Mouse (Mus musculus) heart, postnatal 0 days (tissue): ENCODE data around the gene Rtn4rl2. TPM values are rescaled to one million over a fixed set of nuclear protein-coding genes. Genes with fewer than 3 reads are reported as not detected.
A peak's percentile ranks its signal among the peaks of the same experiment; 100 is the strongest.

Experiments
- ATAC-seq: fragments of 200-750 bp; cut with Nextera tagmentation; 2 replicates; pipeline ENCODE4 v1.8.0; 2017; ENCODE audit warnings: low read depth, moderate number of reproducible peaks, moderate library complexity; ENCODE audit not compliant: insufficient read depth
- DNase-seq: peaks from one replicate; pipeline ENCODE4 v3.0.0-alpha.2; 2016; ENCODE audit warnings: low spot score
- H3K27ac ChIP-seq: fragments of 300-500 bp; sonication (generic); 2 replicates; pipeline ENCODE4 v1.5.1; 2014; ENCODE audit warnings: low read depth, mild to moderate bottlenecking
- H3K27me3 ChIP-seq: fragments of 300-500 bp; sonication (generic); 2 replicates; pipeline ENCODE4 v1.6.1; 2014; ENCODE audit warnings: low read length, mixed read lengths; ENCODE audit not compliant: control insufficient read depth, insufficient read depth
- H3K36me3 ChIP-seq: fragments of 300-500 bp; sonication (generic); replicated peaks from 2 replicates; pipeline ENCODE4 v1.6.1; 2014; ENCODE audit warnings: low read length, mixed read lengths; ENCODE audit not compliant: control insufficient read depth, insufficient read depth
- H3K4me1 ChIP-seq: fragments of 300-500 bp; sonication (generic); 2 replicates; pipeline ENCODE4 v1.6.1; 2014; ENCODE audit warnings: antibody characterized with exemption; ENCODE audit not compliant: control insufficient read depth, insufficient read depth
- H3K4me2 ChIP-seq: fragments of 300-500 bp; sonication (generic); 2 replicates; pipeline ENCODE4 v1.6.1; 2014; ENCODE audit warnings: low read depth, mild to moderate bottlenecking, low read length, moderate library complexity
- H3K4me3 ChIP-seq: fragments of 300-500 bp; sonication (generic); 2 replicates; pipeline ENCODE4 v1.5.1; 2014; ENCODE audit warnings: low read depth, low read length
- H3K9ac ChIP-seq: fragments of 300-500 bp; sonication (generic); replicated peaks from 2 replicates; pipeline ENCODE4 v1.6.1; 2014; ENCODE audit warnings: low read depth, low read length, mixed read lengths
- H3K9me3 ChIP-seq: fragments of 300-500 bp; sonication (generic); replicated peaks from 2 replicates; pipeline ENCODE4 v1.6.1; 2016; ENCODE audit warnings: low read length; ENCODE audit not compliant: control insufficient read depth
- CTCF ChIP-seq: IDR thresholded peaks from 2 replicates; pipeline ENCODE4 v1.5.1; 2016; ENCODE audit warnings: antibody characterized with exemption, control low read depth, low read depth
- EP300 ChIP-seq: IDR thresholded peaks from 2 replicates; pipeline ENCODE4 v1.6.1; 2016; ENCODE audit warnings: antibody characterized with exemption, low read depth
- WGBS: fragments of 180-500 bp; shearing (Covaris S2); extraction: QIAGEN DNeasy Blood & Tissue Kit; methylation state at CpG from one replicate; pipeline ENCODE4 v1.1.7; 2014; 5-methylcytosine and 5-hydroxymethylcytosine counted together
- microRNA-seq: library from miRNA; unstranded; fragments of <30 nt; microRNA quantifications from one replicate; pipeline ENCODE4, GENCODE M21; 2016
- polyA plus RNA-seq: library from polyadenylated mRNA; unstranded; fragments of >200 nt; fragmentation: Nextera tagmentation; extraction: Ambion mirVana; gene quantifications from 2 replicates; pipeline ENCODE4 v1.2.1, GENCODE M21; 2015
- total RNA-seq: library from RNA; depleted of rRNA; stranded (reverse); fragments of >200 nt; gene quantifications from 2 replicates; pipeline ENCODE4 v1.2.3, GENCODE M21; 2014; ENCODE audit warnings: low replicate concordance; rRNA removed

Rtn4rl2 gene
- total and polyA plus RNA-seq, 2 experiments from 2014 or later = 1.1 to 9.2 TPM

DNA sequence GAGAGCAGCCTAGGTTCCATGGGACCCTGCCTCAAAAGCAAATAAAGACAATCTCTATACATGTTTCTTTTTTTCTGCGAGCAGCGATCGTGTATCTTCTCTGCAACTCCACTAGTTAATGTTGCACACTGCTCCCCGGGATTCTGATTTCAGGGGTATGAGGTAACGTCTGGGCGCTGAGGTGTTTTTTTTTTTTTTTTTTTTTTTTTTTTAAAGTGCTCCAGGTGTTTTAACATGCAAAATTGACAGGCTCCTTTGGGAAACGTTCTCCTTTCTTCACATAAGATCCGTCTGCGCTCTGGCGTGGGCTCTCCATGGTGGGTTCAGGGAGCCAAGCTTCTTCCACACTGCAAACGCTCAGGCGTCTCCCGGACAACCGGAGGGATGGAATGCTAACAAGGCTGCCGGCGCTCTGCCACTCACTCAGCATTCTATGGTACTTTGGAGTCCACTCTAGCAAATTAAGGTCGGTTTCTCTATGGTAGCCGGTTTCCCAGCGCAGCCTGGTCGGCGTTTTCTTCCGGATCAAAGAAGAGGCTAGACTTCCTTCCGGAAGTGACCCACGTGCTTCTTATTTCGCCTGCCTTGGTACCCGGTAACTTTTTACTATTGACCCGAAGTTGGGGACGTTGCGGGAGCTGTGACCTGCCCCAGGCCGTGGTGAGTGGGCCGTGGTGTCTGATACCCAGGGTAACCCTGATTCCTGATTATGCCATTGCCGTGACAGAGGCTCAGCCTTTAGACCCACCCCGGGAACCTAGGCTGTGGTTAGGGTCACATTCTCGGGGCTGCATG is 59.8 kb downstream of the Rtn4rl2 start, which contains the start of gene Timm10:
TSS of gene Timm10 (plus strand) at position 510 of the 795 bp plus-strand sequence.
- H3K9me3 ChIP-seq = no peaks in the 10 kb centered on the region
- H3K27ac ChIP-seq = peak within 1 kb of the TSS; percentile 87
- H3K36me3 ChIP-seq = peaks cover 11% of the 10 kb centered on the region; the same call in 1 of the 2 replicates
- peaks cover 11% of the 10 kb centered on the region for H3K4me1 ChIP-seq
- TF ChIP-seq EP300 (peak; percentile 74), CTCF (no peak)
- H3K4me3 ChIP-seq = peak within 1 kb of the TSS; percentile 68
- DNase-seq (peak; percentile 97), ATAC-seq (peak; percentile 79)
- under 1% methylated on average over 34 of the region's 34 CpGs for WGBS
- peak within 1 kb of the TSS; percentile 69 for H3K9ac ChIP-seq
- peak within 1 kb of the TSS; percentile 92 for H3K4me2 ChIP-seq
- H3K27me3 ChIP-seq = no peaks in the 10 kb centered on the region

DNA sequence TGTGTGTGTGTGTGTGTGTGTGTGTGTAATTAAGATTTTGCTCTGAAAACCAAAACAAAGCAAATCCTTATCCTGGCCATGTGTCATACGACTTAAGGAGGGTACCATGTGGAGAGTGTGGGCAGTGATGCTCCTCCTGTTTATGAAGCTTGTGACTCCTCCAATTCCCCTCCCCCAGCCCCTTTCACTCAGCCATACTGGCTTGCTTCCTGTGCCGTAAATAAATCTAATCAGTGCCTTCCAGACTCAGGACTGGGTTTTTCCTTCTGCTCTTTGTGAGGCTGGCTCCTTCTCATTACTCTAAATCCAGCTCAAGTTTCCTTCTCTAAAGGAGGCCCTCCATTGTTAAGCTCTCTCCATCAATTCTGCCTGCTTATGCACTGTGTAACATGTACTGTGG is 63.3 kb downstream of the Rtn4rl2 start:
- peaks cover 20% of the 10 kb centered on the region for H3K4me1 ChIP-seq
- DNase-seq = no peak
- no peak overlapping the region for H3K4me3 ChIP-seq
- H3K4me2 ChIP-seq = no peak overlapping the region
- H3K9ac ChIP-seq = no peak overlapping the region
- H3K27ac ChIP-seq = no peak overlapping the region
- ATAC-seq = no peak
- H3K27me3 ChIP-seq = no peaks in the 10 kb centered on the region
- TF ChIP-seq EP300 (no peak), CTCF (no peak)
- no peaks in the 10 kb centered on the region for H3K36me3 ChIP-seq
- WGBS = 26% methylated on average over 2 of the region's 2 CpGs
- H3K9me3 ChIP-seq = no peaks in the 10 kb centered on the region

DNA sequence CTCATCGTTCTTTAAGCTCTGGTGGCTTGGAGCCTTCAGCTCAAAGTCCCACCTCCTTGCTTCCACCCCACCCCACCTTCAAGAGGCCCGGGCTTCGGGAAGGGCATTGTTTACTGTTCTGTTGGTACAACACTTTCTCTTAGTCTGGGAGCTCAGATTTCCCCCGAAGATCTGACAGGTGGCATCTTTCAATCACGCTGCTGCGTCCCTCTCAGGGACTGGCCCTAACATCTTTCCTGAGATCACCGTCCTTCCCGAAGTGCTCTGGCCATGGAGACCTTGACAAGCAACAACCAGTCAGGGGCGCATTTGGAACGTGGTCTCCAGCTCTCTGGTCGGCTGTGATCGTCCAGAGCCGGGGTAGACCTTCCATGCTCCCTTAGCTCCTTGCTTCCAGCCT is 64.0 kb downstream of the Rtn4rl2 start, which contains the start of gene Smtnl1:
TSS of gene Smtnl1 (minus strand) at position 101 of the 400 bp plus-strand sequence.
- H3K27me3 ChIP-seq = no peaks in the 10 kb centered on the region
- no peak within 1 kb of the TSS for H3K27ac ChIP-seq
- no peak for DNase-seq
- WGBS = 51% methylated on average over 13 of the region's 13 CpGs
- H3K9ac ChIP-seq = no peak within 1 kb of the TSS
- H3K4me1 ChIP-seq = peaks cover 14% of the 10 kb centered on the region
- H3K4me2 ChIP-seq = no peak within 1 kb of the TSS
- no peaks in the 10 kb centered on the region for H3K36me3 ChIP-seq
- no peaks in the 10 kb centered on the region for H3K9me3 ChIP-seq
- H3K4me3 ChIP-seq = no peak within 1 kb of the TSS
- ATAC-seq = no peak
- TF ChIP-seq CTCF (no peak), EP300 (no peak)

Small RNA genes within 50 kb of the gene (microRNA-seq; reads per million reads assigned to microRNA genes)
- gene Gm24332 = not detected

Other genes starting within 250 kb of the Rtn4rl2 start
- 121 and 156 TPM in 2 replicates for gene Ctnnd1, start 235.9 kb downstream of the Rtn4rl2 start, total RNA-seq
- gene Ctnnd1, start 235.9 kb downstream of the Rtn4rl2 start, polyA plus RNA-seq = 26.5 and 29.8 TPM in 2 replicates
- gene Btbd18, start 227.6 kb downstream of the Rtn4rl2 start, total RNA-seq = not detected in 2 replicates
- 0.05 and 0.08 TPM in 2 replicates for gene Btbd18, start 227.6 kb downstream of the Rtn4rl2 start, polyA plus RNA-seq
- 240 and 350 TPM in 2 replicates for gene Selenoh, start 215.9 kb downstream of the Rtn4rl2 start, total RNA-seq
- gene Selenoh, start 215.9 kb downstream of the Rtn4rl2 start, polyA plus RNA-seq = 137 and 149 TPM in 2 replicates
- not detected in 2 replicates for gene Gm28635, start 208.7 kb downstream of the Rtn4rl2 start, total RNA-seq
- not detected in 2 replicates for gene Gm28635, start 208.7 kb downstream of the Rtn4rl2 start, polyA plus RNA-seq
- gene Med19, start 208.3 kb downstream of the Rtn4rl2 start, total RNA-seq = 8.1 and 41.5 TPM in 2 replicates
- 15.9 and 17.0 TPM in 2 replicates for gene Med19, start 208.3 kb downstream of the Rtn4rl2 start, polyA plus RNA-seq
- gene Tmx2, start 207.6 kb downstream of the Rtn4rl2 start, total RNA-seq = 82.7 and 85.6 TPM in 2 replicates
- gene Tmx2, start 207.6 kb downstream of the Rtn4rl2 start, polyA plus RNA-seq = 151 and 159 TPM in 2 replicates
- 46.5 and 46.8 TPM in 2 replicates for gene Zdhhc5, start 171.5 kb downstream of the Rtn4rl2 start, total RNA-seq
- 20.5 TPM in 2 replicates for gene Zdhhc5, start 171.5 kb downstream of the Rtn4rl2 start, polyA plus RNA-seq
- gene Clp1, start 159.4 kb downstream of the Rtn4rl2 start, total RNA-seq = 5.2 and 5.8 TPM in 2 replicates
- gene Clp1, start 159.4 kb downstream of the Rtn4rl2 start, polyA plus RNA-seq = 10.1 and 10.5 TPM in 2 replicates
- gene Ypel4, start 152.7 kb downstream of the Rtn4rl2 start, total RNA-seq = not detected in 2 replicates
- gene Ypel4, start 152.7 kb downstream of the Rtn4rl2 start, polyA plus RNA-seq = 1.1 and 1.2 TPM in 2 replicates
- 4.3 TPM in 1 of 2 replicates, not detected in the other for gene Gm19426, start 143.1 kb downstream of the Rtn4rl2 start, total RNA-seq
- gene Gm19426, start 143.1 kb downstream of the Rtn4rl2 start, polyA plus RNA-seq = 3.0 and 3.1 TPM in 2 replicates
- 26.3 and 31.2 TPM in 2 replicates for gene Serping1, start 111.3 kb downstream of the Rtn4rl2 start, total RNA-seq
- gene Serping1, start 111.3 kb downstream of the Rtn4rl2 start, polyA plus RNA-seq = 37.1 and 38.8 TPM in 2 replicates
- 40.0 and 47.0 TPM in 2 replicates for gene Ube2l6, start 87.9 kb downstream of the Rtn4rl2 start, total RNA-seq
- gene Ube2l6, start 87.9 kb downstream of the Rtn4rl2 start, polyA plus RNA-seq = 29.8 and 36.9 TPM in 2 replicates
- gene Smtnl1, start 64.1 kb downstream of the Rtn4rl2 start, total RNA-seq = not detected in 2 replicates
- gene Smtnl1, start 64.1 kb downstream of the Rtn4rl2 start, polyA plus RNA-seq = 0.07 and 0.12 TPM in 2 replicates
- gene Timm10, start 59.7 kb downstream of the Rtn4rl2 start, total RNA-seq = 117 and 140 TPM in 2 replicates
- gene Timm10, start 59.7 kb downstream of the Rtn4rl2 start, polyA plus RNA-seq = 129 and 133 TPM in 2 replicates
- 3.9 and 14.1 TPM in 2 replicates for gene Slc43a1, start 47.9 kb downstream of the Rtn4rl2 start, total RNA-seq
- gene Slc43a1, start 47.9 kb downstream of the Rtn4rl2 start, polyA plus RNA-seq = 2.8 and 2.9 TPM in 2 replicates
- gene Slc43a3, start 49.9 kb upstream of the Rtn4rl2 start, total RNA-seq = 101 and 140 TPM in 2 replicates
- 43.0 and 43.5 TPM in 2 replicates for gene Slc43a3, start 49.9 kb upstream of the Rtn4rl2 start, polyA plus RNA-seq
- not detected in 2 replicates for gene Prg2, start 93.8 kb upstream of the Rtn4rl2 start, total RNA-seq
- gene Prg2, start 93.8 kb upstream of the Rtn4rl2 start, polyA plus RNA-seq = not detected in 2 replicates
- gene Prg3, start 101.5 kb upstream of the Rtn4rl2 start, total RNA-seq = not detected in 2 replicates
- gene Prg3, start 101.5 kb upstream of the Rtn4rl2 start, polyA plus RNA-seq = not detected in 2 replicates
- gene Ssrp1, start 150.5 kb upstream of the Rtn4rl2 start, total RNA-seq = 106 and 115 TPM in 2 replicates
- 60.3 and 63.7 TPM in 2 replicates for gene Ssrp1, start 150.5 kb upstream of the Rtn4rl2 start, polyA plus RNA-seq
- not detected in 2 replicates for gene P2rx3, start 150.8 kb upstream of the Rtn4rl2 start, total RNA-seq
- 0.21 and 0.23 TPM in 2 replicates for gene P2rx3, start 150.8 kb upstream of the Rtn4rl2 start, polyA plus RNA-seq
- 40.5 and 69.5 TPM in 2 replicates for gene Tnks1bp1, start 161.3 kb upstream of the Rtn4rl2 start, total RNA-seq
- 15.4 and 17.7 TPM in 2 replicates for gene Tnks1bp1, start 161.3 kb upstream of the Rtn4rl2 start, polyA plus RNA-seq
- gene Aplnr, start 249.5 kb upstream of the Rtn4rl2 start, total RNA-seq = 39.5 and 47.7 TPM in 2 replicates
- 54.0 and 59.0 TPM in 2 replicates for gene Aplnr, start 249.5 kb upstream of the Rtn4rl2 start, polyA plus RNA-seq